Mouse (Mus musculus) midbrain, embryonic 15.5 days (tissue): ENCODE measurements at regions not wholly inside any gene's neighbourhood (a gene's known extent, or its start where the extent isn't known, plus 50 kb on each side); places are given as distances from the start of the nearest gene placed in this dataset.
A peak's percentile ranks its signal among the peaks of the same experiment; 100 is the strongest.

ENCODE experiments used
- ATAC-seq: fragments of 200-750 bp; cut with Nextera tagmentation; replicated peaks from 2 replicates; pipeline ENCODE4 v1.8.0; 2017; ENCODE audit warnings: moderate TSS enrichment
- H3K27ac ChIP-seq: fragments of 300-500 bp; sonication (generic); 2 replicates; pipeline ENCODE4 v1.5.1; 2015; ENCODE audit warnings: mild to moderate bottlenecking, inconsistent platforms
- H3K27me3 ChIP-seq: fragments of 300-500 bp; sonication (generic); replicated peaks from 2 replicates; pipeline ENCODE4 v1.6.1; 2015; ENCODE audit warnings: inconsistent platforms
- H3K36me3 ChIP-seq: fragments of 300-500 bp; sonication (generic); replicated peaks from 2 replicates; pipeline ENCODE4 v1.6.1; 2015; ENCODE audit warnings: inconsistent platforms
- H3K4me1 ChIP-seq: fragments of 300-500 bp; sonication (generic); 2 replicates; pipeline ENCODE4 v1.6.1; 2015; ENCODE audit warnings: inconsistent platforms
- H3K4me2 ChIP-seq: fragments of 300-500 bp; sonication (generic); 2 replicates; pipeline ENCODE4 v1.6.1; 2015; ENCODE audit warnings: inconsistent platforms, mild to moderate bottlenecking, moderate library complexity
- H3K4me3 ChIP-seq: fragments of 300-500 bp; sonication (generic); 2 replicates; pipeline ENCODE4 v1.5.1; 2015; ENCODE audit warnings: mild to moderate bottlenecking, inconsistent platforms
- H3K9ac ChIP-seq: fragments of 300-500 bp; sonication (generic); 2 replicates; pipeline ENCODE4 v1.6.1; 2015; ENCODE audit warnings: mild to moderate bottlenecking, inconsistent platforms
- H3K9me3 ChIP-seq: fragments of 300-500 bp; sonication (generic); 2 replicates; pipeline ENCODE4 v1.6.1; 2016; ENCODE audit warnings: inconsistent platforms
- WGBS: fragments of 180-500 bp; shearing (Covaris S2); methylation state at CpG from one replicate; pipeline ENCODE4 v1.1.7; 2015; ENCODE audit warnings: mixed read lengths; 5-methylcytosine and 5-hydroxymethylcytosine counted together

DNA sequence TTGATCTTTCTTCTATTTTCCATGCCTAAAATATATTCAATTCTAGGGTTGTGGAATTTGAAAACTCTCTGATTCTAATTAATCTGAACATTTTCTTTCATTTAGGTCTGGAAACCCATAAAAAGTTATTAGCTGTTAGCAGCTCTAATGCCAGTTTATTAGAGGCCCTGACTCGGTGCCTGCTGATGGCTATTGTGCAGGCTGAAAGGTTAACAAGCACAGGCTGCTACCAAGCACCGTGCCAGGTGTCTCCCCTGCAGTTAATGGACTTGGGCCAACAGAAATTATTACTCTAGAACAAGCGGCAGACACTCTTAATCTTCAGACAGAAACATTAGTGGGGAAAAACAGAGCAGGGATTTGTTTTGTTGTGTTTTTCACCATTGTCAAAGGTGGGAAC is 317.8 kb downstream of the Nsun3 start:
- Histone ChIP-seq H3K4me1 (no peaks in the 10 kb centered on the region), H3K27me3 (no peaks in the 10 kb centered on the region), H3K36me3 (no peaks in the 10 kb centered on the region), H3K4me2 (no peak overlapping the region), H3K27ac (no peak overlapping the region), H3K9ac (no peak overlapping the region), H3K9me3 (no peaks in the 10 kb centered on the region), H3K4me3 (no peak overlapping the region)
- WGBS, result 21% methylated on average over 3 of the region's 3 CpGs
- ATAC-seq, result no peak

DNA sequence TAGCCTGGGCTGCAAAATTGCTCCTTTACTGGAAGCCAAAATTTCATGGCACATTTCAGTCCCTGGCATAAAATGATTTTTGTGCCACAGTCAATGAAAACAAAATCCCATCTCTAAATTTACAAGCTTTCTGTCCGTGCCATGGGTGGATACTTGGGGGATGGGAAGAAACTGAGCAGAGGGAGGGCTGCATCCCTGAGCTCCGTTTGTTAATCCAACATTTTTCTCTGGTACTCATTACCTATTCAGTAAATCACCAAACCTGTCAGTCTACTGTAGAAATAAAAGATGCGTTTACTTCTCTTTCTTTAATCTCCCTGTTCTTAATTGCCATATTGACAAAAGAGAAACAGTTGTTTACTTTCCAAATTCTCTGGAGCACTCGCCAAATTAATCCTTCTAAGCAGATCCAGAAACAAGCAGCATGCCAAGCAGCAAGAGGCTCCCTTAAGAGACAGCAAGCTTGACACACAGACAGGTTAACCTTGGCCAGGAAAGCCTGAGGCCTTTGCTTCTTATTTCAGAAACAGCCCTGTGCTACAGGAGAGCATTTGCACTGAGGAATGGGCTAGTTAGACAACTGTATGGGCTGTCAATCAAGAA is 326.6 kb downstream of the Nsun3 start:
- Histone ChIP-seq H3K4me2 (no peak overlapping the region), H3K27ac (no peak overlapping the region), H3K9me3 (no peaks in the 10 kb centered on the region), H3K4me3 (no peak overlapping the region), H3K4me1 (no peaks in the 10 kb centered on the region), H3K9ac (no peak overlapping the region), H3K36me3 (no peaks in the 10 kb centered on the region), H3K27me3 (no peaks in the 10 kb centered on the region)
- 31% methylated on average over 4 of the region's 4 CpGs for WGBS
- no peak; the same call in 1 of the 2 replicates for ATAC-seq

DNA sequence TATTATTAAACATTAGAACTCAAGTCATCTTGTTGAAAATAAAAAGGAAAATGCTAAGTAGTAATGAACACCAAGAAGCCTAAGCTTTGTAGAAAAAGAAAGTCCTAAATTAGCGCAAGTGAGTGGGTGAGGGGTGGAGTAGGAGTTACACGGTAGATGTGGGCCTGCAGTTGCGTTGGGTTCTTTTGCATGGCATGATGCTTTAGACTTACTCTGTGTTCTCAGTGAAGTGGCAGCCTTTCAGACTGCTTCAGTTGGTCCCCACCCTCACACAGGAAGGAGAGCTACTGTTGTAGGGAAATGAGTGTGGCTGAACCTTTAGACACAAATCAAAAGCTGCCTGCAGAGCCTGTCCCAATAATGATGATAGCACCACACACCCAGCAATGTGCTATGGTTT is 336.9 kb downstream of the Nsun3 start:
- 94% methylated on average over 3 of the region's 3 CpGs for WGBS
- no peaks in the 10 kb centered on the region for H3K27me3 ChIP-seq

GRCm38 (mm10) chr16:62447380-62447779 is 339.2 kb downstream of the Nsun3 start:
- Histone ChIP-seq H3K4me2 (no peak overlapping the region), H3K9me3 (no peaks in the 10 kb centered on the region)
- no peak for ATAC-seq

More for the DNA sequence above, 336.9 kb downstream of the Nsun3 start:
- Histone ChIP-seq H3K9ac (no peak overlapping the region), H3K4me1 (no peaks in the 10 kb centered on the region), H3K4me2 (no peak overlapping the region), H3K36me3 (no peaks in the 10 kb centered on the region), H3K27ac (no peak overlapping the region), H3K4me3 (no peak overlapping the region), H3K9me3 (no peaks in the 10 kb centered on the region)
- no peak for ATAC-seq

GRCm38 (mm10) chr16:62441197-62441596 is 345.4 kb downstream of the Nsun3 start:
- Histone ChIP-seq H3K9ac (no peak overlapping the region), H3K4me1 (no peaks in the 10 kb centered on the region), H3K9me3 (no peaks in the 10 kb centered on the region), H3K4me3 (no peak overlapping the region), H3K27me3 (no peaks in the 10 kb centered on the region), H3K36me3 (no peaks in the 10 kb centered on the region), H3K27ac (no peak overlapping the region), H3K4me2 (no peak overlapping the region)
- 85% methylated on average over 4 of the region's 4 CpGs for WGBS
- ATAC-seq, result no peak

More at GRCm38 (mm10) chr16:62447380-62447779, 339.2 kb downstream of the Nsun3 start:
- Histone ChIP-seq H3K27me3 (no peaks in the 10 kb centered on the region), H3K27ac (no peak overlapping the region), H3K4me3 (no peak overlapping the region), H3K9ac (no peak overlapping the region), H3K36me3 (no peaks in the 10 kb centered on the region), H3K4me1 (no peaks in the 10 kb centered on the region)
- 66% methylated on average over 3 of the region's 3 CpGs for WGBS

- Histone ChIP-seq H3K4me1 (no peaks in the 10 kb centered on the region), H3K27ac (no peak overlapping the region), H3K4me2 (no peak overlapping the region), H3K9me3 (no peaks in the 10 kb centered on the region), H3K36me3 (no peaks in the 10 kb centered on the region), H3K4me3 (no peak overlapping the region), H3K27me3 (no peaks in the 10 kb centered on the region), H3K9ac (no peak overlapping the region)
- 81% methylated on average over 2 of the region's 2 CpGs for WGBS
- ATAC-seq, result no peak
Observed at GRCm38 (mm10) chr16:62433125-62433524, 353.5 kb downstream of the Nsun3 start.

- H3K4me1 ChIP-seq, result no peaks in the 10 kb centered on the region
- no peak overlapping the region for H3K27ac ChIP-seq
- H3K4me2 ChIP-seq, result no peak overlapping the region
- peak; percentile 75; the same call in 1 of the 2 replicates for ATAC-seq
- H3K4me3 ChIP-seq, result no peak overlapping the region
- no peaks in the 10 kb centered on the region for H3K36me3 ChIP-seq
- no peaks in the 10 kb centered on the region for H3K27me3 ChIP-seq
- H3K9ac ChIP-seq, result no peak overlapping the region
- H3K9me3 ChIP-seq, result no peaks in the 10 kb centered on the region
- 32% methylated on average over 1 of the region's 1 CpGs for WGBS
Observed at GRCm38 (mm10) chr16:62414485-62414884, 372.1 kb downstream of the Nsun3 start.

DNA sequence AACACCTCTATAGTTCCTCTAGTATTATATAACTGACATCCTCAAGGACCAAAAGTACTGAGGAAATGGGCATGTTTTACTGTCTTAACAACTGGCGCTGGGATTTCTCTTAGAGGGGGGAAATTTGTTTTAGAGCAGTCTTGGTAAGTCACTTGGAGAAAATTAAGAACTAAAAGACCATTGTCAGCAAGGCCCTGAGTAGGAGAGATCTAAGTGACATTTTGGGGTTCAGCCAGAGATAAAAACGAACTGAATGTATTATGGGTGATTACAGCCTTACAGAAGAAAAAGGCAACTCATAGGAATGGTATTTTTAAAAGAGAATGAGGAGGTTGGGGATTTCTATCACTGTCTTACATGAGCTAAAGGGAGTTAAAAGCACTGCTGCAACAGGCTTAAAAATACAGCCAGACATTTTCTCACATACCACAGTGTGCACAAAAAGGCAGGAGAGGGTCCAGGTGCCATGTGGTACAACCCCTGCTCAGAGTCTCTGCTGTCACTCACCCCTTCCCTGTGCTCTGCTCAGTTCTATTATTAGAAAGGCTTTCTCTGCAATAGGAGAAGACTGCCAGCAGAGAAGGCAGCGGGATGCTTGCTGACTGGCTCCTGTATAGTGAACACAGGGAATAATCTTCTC is 379.0 kb downstream of the Nsun3 start:
- H3K4me3 ChIP-seq, result no peak overlapping the region
- no peaks in the 10 kb centered on the region for H3K9me3 ChIP-seq
- H3K27me3 ChIP-seq, result no peaks in the 10 kb centered on the region
- no peaks in the 10 kb centered on the region for H3K36me3 ChIP-seq
- no peak overlapping the region for H3K27ac ChIP-seq
- no peak overlapping the region for H3K4me2 ChIP-seq
- no peak overlapping the region for H3K9ac ChIP-seq
- H3K4me1 ChIP-seq, result no peaks in the 10 kb centered on the region
- peak; percentile 66; the same call in 1 of the 2 replicates for ATAC-seq
- WGBS, result 66% methylated on average over 3 of the region's 3 CpGs

DNA sequence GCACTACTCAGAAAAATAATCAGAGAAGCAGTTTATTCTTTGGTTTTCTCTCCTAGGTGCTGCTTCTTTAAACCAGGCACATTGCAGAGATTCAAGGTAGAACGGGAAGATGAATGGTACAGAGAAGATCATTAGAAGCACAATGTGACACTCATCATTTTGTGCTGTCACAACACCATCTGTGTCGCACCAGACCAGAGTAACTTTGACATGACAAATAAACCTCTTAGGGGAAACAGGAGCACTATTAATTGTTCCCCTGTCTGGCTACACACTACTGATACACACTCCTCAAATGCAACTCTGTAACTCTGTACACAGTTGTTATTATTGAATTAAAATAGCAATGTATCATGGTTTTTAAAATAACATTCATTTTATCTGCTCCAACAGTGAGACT is 380.2 kb downstream of the Nsun3 start:
- Histone ChIP-seq H3K4me1 (no peaks in the 10 kb centered on the region), H3K27me3 (no peaks in the 10 kb centered on the region), H3K36me3 (no peaks in the 10 kb centered on the region), H3K27ac (no peak overlapping the region), H3K4me2 (no peak overlapping the region), H3K4me3 (no peak overlapping the region), H3K9ac (no peak overlapping the region), H3K9me3 (no peaks in the 10 kb centered on the region)
- WGBS, result 80% methylated on average over 2 of the region's 2 CpGs
- no peak for ATAC-seq

GRCm38 (mm10) chr16:62357279-62357678 is 429.3 kb downstream of the Nsun3 start:
- no peak overlapping the region for H3K4me2 ChIP-seq
- H3K27me3 ChIP-seq, result no peaks in the 10 kb centered on the region
- H3K4me1 ChIP-seq, result peaks cover 6% of the 10 kb centered on the region; the same call in 1 of the 2 replicates
- H3K36me3 ChIP-seq, result no peaks in the 10 kb centered on the region
- H3K27ac ChIP-seq, result no peak overlapping the region
- H3K9ac ChIP-seq, result no peak overlapping the region
- H3K4me3 ChIP-seq, result no peak overlapping the region
- no peaks in the 10 kb centered on the region for H3K9me3 ChIP-seq
- no peak for ATAC-seq

DNA sequence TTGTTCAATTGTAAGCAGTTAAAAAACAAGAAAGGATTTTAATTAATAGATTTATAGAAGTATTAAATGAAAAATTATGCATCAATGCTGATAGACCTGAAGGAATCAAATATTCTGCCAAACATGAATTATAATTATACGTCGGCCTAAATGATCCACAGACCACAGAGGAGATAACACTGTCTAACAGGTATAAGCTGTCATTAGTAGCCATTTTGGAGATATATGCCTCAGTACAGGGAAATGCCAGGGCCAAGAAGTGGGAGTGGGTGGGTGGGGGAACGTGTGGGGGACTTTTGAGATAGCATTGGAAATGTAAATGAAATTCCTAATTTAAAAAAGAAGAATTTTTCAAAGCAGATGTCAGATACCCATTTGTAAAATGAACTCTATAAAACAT is 430.3 kb downstream of the Nsun3 start:
- 67% methylated on average over 3 of the region's 3 CpGs for WGBS
- Histone ChIP-seq H3K27ac (peak overlapping the region; percentile 55; the same call in 1 of the 2 replicates), H3K36me3 (no peaks in the 10 kb centered on the region), H3K27me3 (no peaks in the 10 kb centered on the region), H3K4me2 (no peak overlapping the region), H3K9me3 (no peaks in the 10 kb centered on the region), H3K9ac (no peak overlapping the region), H3K4me3 (no peak overlapping the region), H3K4me1 (peaks cover 6% of the 10 kb centered on the region; the same call in 1 of the 2 replicates)
- ATAC-seq, result peak; percentile 79

DNA sequence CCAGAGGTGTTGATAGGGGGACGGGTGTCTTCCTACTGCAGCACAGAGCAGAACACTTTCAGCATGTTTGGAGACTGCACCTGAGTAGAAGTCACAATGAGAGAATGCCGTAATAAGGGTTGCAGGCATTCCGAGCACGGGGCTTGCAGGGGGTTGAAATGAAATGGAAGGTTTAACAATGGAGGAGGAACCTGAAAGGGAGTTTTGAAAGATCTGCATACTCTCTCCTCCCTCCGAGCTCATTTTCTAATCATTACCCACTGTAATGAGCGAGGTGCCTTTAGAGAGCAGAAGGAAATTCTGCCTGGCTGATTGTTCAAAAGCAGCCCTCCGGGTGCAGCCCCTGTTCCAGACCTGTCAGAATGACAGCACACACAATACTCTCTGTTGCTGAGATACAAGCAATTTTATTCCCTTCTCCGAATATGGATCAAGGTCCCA is 430.8 kb downstream of the Nsun3 start:
- no peaks in the 10 kb centered on the region for H3K27me3 ChIP-seq
- peak overlapping the region; percentile 55 for H3K27ac ChIP-seq
- peaks cover 6% of the 10 kb centered on the region; the same call in 1 of the 2 replicates for H3K4me1 ChIP-seq
- no peaks in the 10 kb centered on the region for H3K9me3 ChIP-seq
- ATAC-seq, result peak; percentile 93
- H3K36me3 ChIP-seq, result no peaks in the 10 kb centered on the region
- H3K4me3 ChIP-seq, result peak overlapping the region; percentile 18
- WGBS, result 30% methylated on average over 8 of the region's 8 CpGs
- H3K4me2 ChIP-seq, result peak overlapping the region; percentile 36
- no peak overlapping the region for H3K9ac ChIP-seq
